Mouse (Mus musculus) intestine, embryonic 14.5 days (tissue): Measurements from ENCODE around the gene Usp50. TPM values are rescaled to one million over a fixed set of nuclear protein-coding genes. Genes with fewer than 3 reads are reported as not detected.

Source experiments
- ATAC-seq: fragments of 200-750 bp; cut with Nextera tagmentation; replicated peaks from 2 replicates; pipeline ENCODE4 v1.8.0; 2017; ENCODE audit warnings: low read depth, moderate number of reproducible peaks, moderate TSS enrichment, moderate library complexity; ENCODE audit not compliant: low FRiP score, low TSS enrichment
- DNase-seq: peaks from one replicate; pipeline ENCODE4 v3.0.0-alpha.2; 2018; ENCODE audit warnings: low spot score
- H3K27ac ChIP-seq: fragments of 300-500 bp; sonication (generic); 2 replicates; pipeline ENCODE4 v1.5.1; 2014; ENCODE audit warnings: low read depth, mild to moderate bottlenecking, control low read depth
- H3K27me3 ChIP-seq: fragments of 300-500 bp; sonication (generic); replicated peaks from 2 replicates; pipeline ENCODE4 v1.6.1; 2014; ENCODE audit warnings: low read length, control low read depth; ENCODE audit not compliant: control insufficient read depth, insufficient read depth
- H3K36me3 ChIP-seq: fragments of 300-500 bp; sonication (generic); 2 replicates; pipeline ENCODE4 v1.6.1; 2014; ENCODE audit warnings: low read length, control low read depth; ENCODE audit not compliant: control insufficient read depth, insufficient read depth
- H3K4me1 ChIP-seq: fragments of 300-500 bp; sonication (generic); replicated peaks from 2 replicates; pipeline ENCODE4 v1.6.1; 2014; ENCODE audit warnings: low read length, control low read depth, mixed read lengths; ENCODE audit not compliant: control insufficient read depth, insufficient read depth
- H3K4me2 ChIP-seq: fragments of 300-500 bp; sonication (generic); 2 replicates; pipeline ENCODE4 v1.6.1; 2014; ENCODE audit warnings: low read length
- H3K4me3 ChIP-seq: fragments of 300-500 bp; sonication (generic); 2 replicates; pipeline ENCODE4 v1.5.1; 2014; ENCODE audit warnings: low read depth, low read length, control low read depth, mixed read lengths
- H3K9ac ChIP-seq: fragments of 300-500 bp; sonication (generic); 2 replicates; pipeline ENCODE4 v1.6.1; 2014; ENCODE audit warnings: mild to moderate bottlenecking, low read length
- H3K9me3 ChIP-seq: fragments of 300-500 bp; sonication (generic); 2 replicates; pipeline ENCODE4 v1.6.1; 2016; ENCODE audit warnings: low read length, control low read depth; ENCODE audit not compliant: control insufficient read depth
- WGBS: fragments of 180-500 bp; shearing (Covaris S2); extraction: QIAGEN DNeasy Blood & Tissue Kit; methylation state at CpG from one replicate; pipeline ENCODE4 v1.1.7; 2014; 5-methylcytosine and 5-hydroxymethylcytosine counted together
- polyA plus RNA-seq: library from polyadenylated mRNA; unstranded; fragments of >200 nt; fragmentation: Nextera tagmentation; extraction: Ambion mirVana; gene quantifications from 2 replicates; pipeline ENCODE4 v1.2.1, GENCODE M21; 2014

Gene Usp50
- polyA plus RNA-seq, 1 experiment from 2014 or later: 2.4 TPM

DNA sequence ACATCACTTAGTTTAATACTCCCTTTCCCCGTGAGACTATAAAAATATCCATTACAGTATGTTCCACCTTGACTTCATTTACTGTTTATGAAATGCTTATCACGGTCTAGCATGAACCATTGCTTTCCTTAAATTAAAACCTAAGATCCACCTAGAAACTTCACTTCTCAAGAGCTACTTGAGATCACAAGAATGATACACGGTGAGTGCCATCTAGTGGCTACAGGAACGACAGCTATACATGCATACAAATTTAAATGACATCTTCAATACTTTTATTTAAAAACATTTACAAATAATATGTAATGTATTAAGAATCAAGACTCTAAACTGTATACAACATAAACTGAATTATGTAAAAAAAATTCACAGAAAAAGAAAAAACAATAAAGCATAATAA is 119.8 kb downstream of the Usp50 start:
- 57% methylated on average over 4 of the region's 4 CpGs for WGBS
- no peaks in the 10 kb centered on the region for H3K27me3 ChIP-seq
- no peak for ATAC-seq

More for the DNA sequence above, 119.8 kb downstream of the Usp50 start:
- Histone ChIP-seq H3K4me2 (no peak overlapping the region), H3K9ac (no peak overlapping the region), H3K36me3 (no peaks in the 10 kb centered on the region), H3K4me3 (no peak overlapping the region), H3K4me1 (no peaks in the 10 kb centered on the region), H3K27ac (no peak overlapping the region), H3K9me3 (no peaks in the 10 kb centered on the region)
- no peak for DNase-seq

Other genes with a start within 250 kb of the Usp50 start
- 0.95 and 1.4 TPM in 2 replicates for gene Slc27a2, start 231.1 kb downstream of the Usp50 start, polyA plus RNA-seq
- gene Hdc, start 164.2 kb downstream of the Usp50 start, polyA plus RNA-seq: 1.2 and 1.6 TPM in 2 replicates
- gene Gabpb1, start 107.1 kb downstream of the Usp50 start, polyA plus RNA-seq: 46.5 and 47.2 TPM in 2 replicates
- 36.9 and 42.0 TPM in 2 replicates for gene Usp8, start 76.1 kb downstream of the Usp50 start, polyA plus RNA-seq
- 43.7 and 49.6 TPM in 2 replicates for gene Trpm7, start 92.8 kb upstream of the Usp50 start, polyA plus RNA-seq
- gene Sppl2a, start 149.8 kb upstream of the Usp50 start, polyA plus RNA-seq: 45.8 and 53.0 TPM in 2 replicates
- gene Ap4e1, start 225.2 kb upstream of the Usp50 start, polyA plus RNA-seq: 10.1 and 12.3 TPM in 2 replicates